Mouse (Mus musculus): Measurements from ENCODE around the gene Olfr161.
"Not testable (repeated sequence)": the region's sequence is repeated elsewhere in the genome, so short reads cannot be mapped to it uniquely, and the experiment has no call there.

Olfr161 gene

DNA sequence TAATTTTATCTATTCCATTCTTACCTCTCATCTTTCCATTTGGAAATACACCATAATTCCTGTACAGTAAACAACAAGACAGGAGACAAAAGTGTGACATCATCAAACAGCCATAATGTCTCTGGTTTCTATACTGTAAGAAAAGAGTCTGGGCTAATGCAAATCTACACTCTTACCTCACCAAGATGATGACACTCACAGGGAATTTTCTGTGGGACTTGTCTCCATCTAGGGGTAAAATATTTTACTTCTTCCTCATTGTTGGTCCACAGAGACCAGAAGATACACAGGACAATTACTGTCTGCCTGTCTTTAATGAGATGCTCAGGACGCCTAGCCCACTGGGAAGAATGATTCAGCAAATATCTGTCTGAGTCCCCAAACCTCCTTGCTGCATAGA, at the start of gene Olfr161:
TSS of gene Olfr161 (plus strand) at position 352 of the 400 bp plus-strand sequence.
- no peak for DNase-seq (ENCODE audit: low spot score in 2 of 2)

DNA sequence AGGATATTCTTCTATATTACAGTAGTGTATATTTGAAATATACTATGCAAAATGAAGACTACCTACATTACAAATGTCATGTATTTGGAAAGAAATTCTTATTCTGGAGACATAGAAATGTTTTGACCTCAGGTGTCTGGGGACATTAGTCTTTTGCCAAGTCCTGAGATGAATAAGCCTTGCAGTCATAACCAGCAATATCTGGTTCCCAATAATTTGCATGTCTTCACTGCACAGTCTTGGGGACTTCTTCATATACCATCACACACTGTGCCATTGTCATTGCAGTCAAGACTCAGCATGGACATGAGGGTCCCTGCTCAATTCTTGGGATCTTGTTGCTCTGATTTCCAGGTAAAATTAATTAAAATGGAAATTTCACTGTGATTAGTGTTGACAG, 27.3 kb upstream of the Olfr161 start:
- DNase-seq (ENCODE audit: low spot score in 2 of 2) = no peak

DNA sequence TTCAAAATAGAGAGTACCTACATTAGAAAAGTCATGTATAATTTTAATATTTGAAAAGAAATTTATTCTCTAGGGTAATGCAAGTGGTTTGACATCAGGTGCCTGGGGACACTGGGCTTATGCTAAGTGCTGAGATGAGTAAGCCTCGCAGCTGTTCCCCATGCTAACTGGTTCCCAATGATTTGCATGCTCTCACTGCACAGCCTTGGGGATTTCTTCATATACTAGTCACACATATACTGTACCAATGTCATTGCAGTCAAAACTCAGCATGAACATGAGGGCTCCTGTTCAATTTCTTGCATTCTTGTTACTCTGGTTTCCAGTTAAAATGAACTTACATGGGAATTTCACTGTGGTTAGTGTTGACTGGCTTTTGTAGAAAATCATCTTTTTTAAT, 13.2 kb upstream of the Olfr161 start:
- not testable (repeated sequence) for DNase-seq (ENCODE audit: low spot score in 2 of 2)

DNA sequence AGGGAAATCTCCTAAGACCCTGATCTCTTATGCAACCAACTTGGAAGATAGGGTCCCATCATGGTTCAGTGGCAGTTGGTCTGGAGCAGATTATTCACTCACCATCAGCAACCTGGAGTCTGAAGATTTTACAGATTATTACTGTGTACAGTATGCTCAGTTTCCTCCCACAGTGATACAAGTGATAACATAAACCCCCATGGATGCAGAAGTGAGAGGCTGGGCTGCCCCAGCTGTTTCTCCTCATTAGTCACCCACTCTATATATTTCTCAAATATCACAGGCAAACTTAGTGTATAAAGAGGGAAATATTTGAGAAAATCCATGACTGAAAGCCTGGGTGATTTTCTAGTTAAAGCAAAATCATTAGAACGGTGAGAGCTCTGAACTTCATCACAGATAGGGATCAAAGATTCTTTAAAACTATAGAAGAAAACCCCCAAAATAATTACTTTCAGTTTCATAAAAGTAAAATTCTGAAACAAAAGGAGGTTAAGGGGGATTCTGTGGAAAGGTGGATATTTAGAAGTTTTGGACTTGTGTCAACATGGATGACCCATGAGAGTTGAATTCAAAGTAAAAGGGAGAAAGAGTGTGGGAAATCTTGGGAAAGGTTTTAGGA, 12.5 kb upstream of the Olfr161 start:
- not testable (repeated sequence) for DNase-seq (ENCODE audit: low spot score in 2 of 2)

DNA sequence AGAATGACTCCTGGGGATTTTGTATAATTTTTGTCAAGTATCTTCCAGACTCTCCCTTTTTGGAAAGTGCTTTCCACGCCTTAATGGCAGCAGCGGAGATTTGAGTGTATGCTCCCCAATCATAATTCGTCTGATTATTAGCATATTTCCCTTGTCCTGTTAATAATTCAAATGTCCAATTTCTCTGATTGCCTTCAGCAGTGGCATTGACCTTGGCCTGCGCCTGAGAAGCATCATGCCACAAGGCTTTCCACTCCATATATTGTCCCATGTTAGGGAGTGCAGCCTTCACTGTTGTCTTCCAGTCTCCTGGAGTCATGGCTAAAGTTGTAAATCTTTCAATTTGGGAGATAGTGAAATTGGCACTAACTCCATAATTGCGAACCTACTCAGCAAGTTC, 40.5 kb downstream of the Olfr161 start:
- DNase-seq (ENCODE audit: low spot score in 2 of 2) = not testable (repeated sequence)

DNA sequence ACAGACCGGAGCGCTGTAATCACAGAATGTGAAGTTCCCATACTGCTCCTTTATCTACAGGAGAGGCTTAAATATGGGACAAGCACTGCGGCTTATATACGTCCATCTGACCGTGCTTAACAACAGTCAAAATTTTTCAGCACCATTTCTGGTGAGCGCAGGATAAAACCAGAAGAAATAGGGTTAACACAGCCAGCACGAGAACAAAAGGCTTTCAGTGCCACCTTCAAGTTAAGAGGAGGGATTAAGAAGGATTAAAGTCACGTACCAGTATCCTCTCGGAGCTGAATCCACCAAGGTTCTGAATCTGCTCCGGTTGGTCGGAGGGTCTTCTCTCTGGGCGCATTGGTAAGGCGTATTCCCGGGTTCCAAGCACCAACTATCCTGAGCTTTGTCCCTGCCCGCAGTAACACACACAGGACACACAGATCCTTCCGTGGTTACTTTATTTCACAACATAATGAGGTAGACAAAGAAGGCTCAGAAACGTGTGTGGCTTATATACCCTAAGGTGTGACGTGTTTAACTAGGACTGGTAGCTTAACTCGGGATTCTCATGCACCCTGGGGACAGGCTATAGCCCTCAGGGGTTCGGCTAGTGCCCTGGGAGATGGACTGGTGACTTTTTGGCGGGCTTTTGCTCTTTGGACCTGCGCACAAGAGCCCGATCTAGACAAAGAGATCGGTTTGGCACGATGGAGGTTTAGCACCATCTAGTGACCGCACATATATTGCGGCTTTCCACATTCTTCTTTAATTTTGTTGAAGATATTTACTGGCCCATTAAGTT, 41.9 kb downstream of the Olfr161 start:
- DNase-seq (ENCODE audit: low spot score in 2 of 2) = not testable (repeated sequence)

All from spleen, postnatal 36 days (tissue).